Mouse (Mus musculus) kidney, postnatal 0 days (tissue): ENCODE data around the gene Marveld2. TPM values are rescaled to one million over a fixed set of nuclear protein-coding genes. Genes with fewer than 3 reads are reported as not detected.

Experiments used
- ATAC-seq: fragments of 200-750 bp; cut with Nextera tagmentation; replicated peaks from 2 replicates; pipeline ENCODE4 v1.8.0; 2017; ENCODE audit warnings: low read depth, moderate number of reproducible peaks, moderate TSS enrichment, moderate library complexity; ENCODE audit not compliant: low FRiP score
- DNase-seq: peaks from one replicate; pipeline ENCODE4 v3.0.0-alpha.2; 2016; ENCODE audit warnings: low spot score
- H3K27ac ChIP-seq: fragments of 300-500 bp; sonication (generic); 2 replicates; pipeline ENCODE4 v1.5.1; 2014; ENCODE audit warnings: mild to moderate bottlenecking
- H3K27me3 ChIP-seq: fragments of 300-500 bp; sonication (generic); 2 replicates; pipeline ENCODE4 v1.6.1; 2014; ENCODE audit warnings: low read length, mixed read lengths; ENCODE audit not compliant: insufficient read depth
- H3K36me3 ChIP-seq: fragments of 300-500 bp; sonication (generic); 2 replicates; pipeline ENCODE4 v1.6.1; 2014; ENCODE audit warnings: low read length, mixed read lengths; ENCODE audit not compliant: insufficient read depth
- H3K4me1 ChIP-seq: fragments of 300-500 bp; sonication (generic); replicated peaks from 2 replicates; pipeline ENCODE4 v1.6.1; 2014; ENCODE audit warnings: antibody characterized with exemption, low read length, mixed read lengths; ENCODE audit not compliant: insufficient read depth
- H3K4me2 ChIP-seq: fragments of 300-500 bp; sonication (generic); 2 replicates; pipeline ENCODE4 v1.6.1; 2014; ENCODE audit warnings: mild to moderate bottlenecking, low read length, moderate library complexity, mixed read lengths
- H3K4me3 ChIP-seq: fragments of 300-500 bp; sonication (generic); replicated peaks from 2 replicates; pipeline ENCODE4 v1.5.1; 2014; ENCODE audit warnings: low read depth, low read length
- H3K9ac ChIP-seq: fragments of 300-500 bp; sonication (generic); 2 replicates; pipeline ENCODE4 v1.6.1; 2014; ENCODE audit warnings: low read depth, low read length
- H3K9me3 ChIP-seq: fragments of 300-500 bp; sonication (generic); replicated peaks from 2 replicates; pipeline ENCODE4 v1.6.1; 2016; ENCODE audit warnings: low read length, inconsistent platforms, mixed read lengths
- CTCF ChIP-seq: IDR thresholded peaks from 2 replicates; pipeline ENCODE4 v1.5.1; 2016; ENCODE audit warnings: antibody characterized with exemption, low read depth, mild to moderate bottlenecking, moderate library complexity
- WGBS: fragments of 180-500 bp; shearing (Covaris S2); extraction: QIAGEN DNeasy Blood & Tissue Kit; methylation state at CpG from one replicate; pipeline ENCODE4 v1.1.7; 2014; 5-methylcytosine and 5-hydroxymethylcytosine counted together
- polyA plus RNA-seq: library from polyadenylated mRNA; unstranded; fragments of >200 nt; fragmentation: Nextera tagmentation; extraction: Ambion mirVana; gene quantifications from 2 replicates; pipeline ENCODE4 v1.2.1, GENCODE M21; 2015

Gene Marveld2
- polyA plus RNA-seq, 1 experiment from 2014 or later, result 17.0 TPM

- DNase-seq (peak; percentile 48), ATAC-seq (peak; percentile 92)
- Histone ChIP-seq H3K27me3 (no peaks in the 10 kb centered on the region), H3K4me3 (no peak overlapping the region), H3K4me1 (no peaks in the 10 kb centered on the region), H3K27ac (peak overlapping the region; percentile 31; the same call in 1 of the 2 replicates), H3K36me3 (peaks cover 3% of the 10 kb centered on the region; the same call in 1 of the 2 replicates), H3K4me2 (no peak overlapping the region), H3K9ac (no peak overlapping the region), H3K9me3 (no peaks in the 10 kb centered on the region)
- 57% methylated on average over 5 of the region's 5 CpGs for WGBS
- TF ChIP-seq CTCF, result no peak
Measured at GRCm38 (mm10) chr13:100602239-100602902, 14.4 kb downstream of the Marveld2 start.

GRCm38 (mm10) chr13:100601034-100601433 lies 15.7 kb downstream of the Marveld2 start:
- ATAC-seq (no peak), DNase-seq (no peak)
- no peaks in the 10 kb centered on the region for H3K27me3 ChIP-seq
- no peak overlapping the region for H3K27ac ChIP-seq
- H3K9ac ChIP-seq, result no peak overlapping the region
- WGBS, result 70% methylated on average over 8 of the region's 8 CpGs
- no peak overlapping the region for H3K4me3 ChIP-seq
- H3K9me3 ChIP-seq, result no peaks in the 10 kb centered on the region
- no peak for TF ChIP-seq CTCF
- 0 out of 2 replicates have a peak overlapping the region, but pooled peaks have one; percentile 2 for H3K4me2 ChIP-seq
- no peaks in the 10 kb centered on the region for H3K4me1 ChIP-seq
- H3K36me3 ChIP-seq, result peaks cover 6% of the 10 kb centered on the region; the same call in 1 of the 2 replicates

GRCm38 (mm10) chr13:100600317-100600716 lies 16.5 kb downstream of the Marveld2 start:
- peaks cover 6% of the 10 kb centered on the region; the same call in 1 of the 2 replicates for H3K36me3 ChIP-seq
- no peaks in the 10 kb centered on the region for H3K9me3 ChIP-seq
- H3K4me1 ChIP-seq, result no peaks in the 10 kb centered on the region
- H3K27ac ChIP-seq, result no peak overlapping the region
- TF ChIP-seq CTCF, result no peak
- DNase-seq (no peak), ATAC-seq (no peak)
- no peak overlapping the region for H3K9ac ChIP-seq
- no peak overlapping the region for H3K4me3 ChIP-seq
- no peaks in the 10 kb centered on the region for H3K27me3 ChIP-seq
- WGBS, result 76% methylated on average over 12 of the region's 12 CpGs
- H3K4me2 ChIP-seq, result 0 out of 2 replicates have a peak overlapping the region, but pooled peaks have one; percentile 2

- Histone ChIP-seq H3K4me3 (no peak overlapping the region), H3K27me3 (no peaks in the 10 kb centered on the region), H3K36me3 (peaks cover 6% of the 10 kb centered on the region; the same call in 1 of the 2 replicates), H3K27ac (no peak overlapping the region), H3K9ac (no peak overlapping the region), H3K4me1 (no peaks in the 10 kb centered on the region), H3K4me2 (no peak overlapping the region), H3K9me3 (no peaks in the 10 kb centered on the region)
- no peak for TF ChIP-seq CTCF
- DNase-seq, result no peak
- ATAC-seq, result no peak
- 74% methylated on average over 9 of the region's 9 CpGs for WGBS
Measured at GRCm38 (mm10) chr13:100597284-100597683, 19.5 kb downstream of the Marveld2 start.

GRCm38 (mm10) chr13:100595552-100595885 lies 21.3 kb downstream of the Marveld2 start:
- Histone ChIP-seq H3K27me3 (no peaks in the 10 kb centered on the region), H3K9me3 (no peaks in the 10 kb centered on the region), H3K27ac (peak overlapping the region; percentile 60; the same call in 1 of the 2 replicates), H3K4me2 (no peak overlapping the region), H3K4me1 (no peaks in the 10 kb centered on the region), H3K4me3 (no peak overlapping the region), H3K9ac (no peak overlapping the region), H3K36me3 (peaks cover 6% of the 10 kb centered on the region; the same call in 1 of the 2 replicates)
- no peak for TF ChIP-seq CTCF
- ATAC-seq (peak; percentile 29; the same call in 1 of the 2 replicates), DNase-seq (no peak)
- WGBS, result 71% methylated on average over 3 of the region's 3 CpGs

GRCm38 (mm10) chr13:100594838-100595551 lies 21.8 kb downstream of the Marveld2 start:
- no peak for DNase-seq

More at GRCm38 (mm10) chr13:100594838-100595551, 21.8 kb downstream of the Marveld2 start:
- no peaks in the 10 kb centered on the region for H3K27me3 ChIP-seq
- H3K4me1 ChIP-seq, result no peaks in the 10 kb centered on the region
- WGBS, result 67% methylated on average over 5 of the region's 5 CpGs
- 0 out of 2 replicates have a peak overlapping the region, but pooled peaks have one; percentile 60 for H3K27ac ChIP-seq
- no peak for TF ChIP-seq CTCF
- peak; percentile 46; the same call in 1 of the 2 replicates for ATAC-seq
- no peak overlapping the region for H3K9ac ChIP-seq
- no peak overlapping the region for H3K4me2 ChIP-seq
- no peak overlapping the region for H3K4me3 ChIP-seq
- H3K36me3 ChIP-seq, result 0 out of 2 replicates have a peak, but pooled peaks cover 3% of the 10 kb centered on the region
- no peaks in the 10 kb centered on the region for H3K9me3 ChIP-seq
